18 mouse cellular contexts compared by ENCODE assay signal in genomic region chr15:100058912-100059311, GRCm38 (mm10). TPM values are rescaled to one million over a fixed set of nuclear protein-coding genes. Genes with fewer than 3 reads are reported as not detected.
DNase-seq lines count a peak whose midpoint lies in the region; ATAC-seq and TF ChIP-seq lines count a peak whose summit lies in the region.
"Had no signal": no experiment of that assay in that cellular context is flagged by ENCODE, and none has a peak within 500 bp of the region (broad histone marks: within the 10 kb centered on the region; RNA-seq: fewer than 3 reads in every experiment).

No protein-coding gene starts in this region.

- WGBS in forebrain, postnatal 0 days: 74% methylated on average over 11 of the region's 11 CpGs
- WGBS in forebrain, embryonic 12.5 days: 87% methylated on average over 11 of the region's 11 CpGs
- WGBS in kidney, embryonic 14.5 days: 46% methylated on average over 11 of the region's 11 CpGs
- WGBS in kidney, embryonic 15.5 days: 52% methylated on average over 11 of the region's 11 CpGs
- 75% methylated on average over 11 of the region's 11 CpGs for WGBS in liver, embryonic 16.5 days (ENCODE audit: insufficient replicate concordance)
- 71% methylated on average over 11 of the region's 11 CpGs for WGBS in liver, embryonic 11.5 days

- no peak overlapping the region for H3K9ac ChIP-seq in forebrain, postnatal 0 days
- H3K9ac ChIP-seq in forebrain, embryonic 12.5 days: no peak overlapping the region
- peak overlapping the region; percentile 34; the same call in 1 of the 2 replicates for H3K9ac ChIP-seq in kidney, embryonic 14.5 days (ENCODE audit: low read depth, low read length)
- no peak overlapping the region for H3K9ac ChIP-seq in kidney, embryonic 15.5 days
- H3K9ac ChIP-seq in liver, embryonic 16.5 days (ENCODE audit: low read depth, low read length): no peak overlapping the region
- H3K9ac ChIP-seq in liver, embryonic 11.5 days (ENCODE audit: low read depth, low read length): no peak overlapping the region
- H3K9ac ChIP-seq: embryonic facial prominence, embryonic 15.5 days; hindbrain, embryonic 15.5 days had no signal

- ATAC-seq in forebrain, postnatal 0 days: no peak
- ATAC-seq in forebrain, embryonic 12.5 days (ENCODE audit: low FRiP score): no peak
- no peak for ATAC-seq in kidney, embryonic 14.5 days (ENCODE audit: low FRiP score, low TSS enrichment)
- ATAC-seq in kidney, embryonic 15.5 days (replicated peaks; ENCODE audit: low FRiP score): no peak
- no peak for ATAC-seq in liver, embryonic 16.5 days (ENCODE audit: low read depth)
- no peak for ATAC-seq in liver, embryonic 11.5 days (replicated peaks; ENCODE audit: low FRiP score)
- ATAC-seq in activated CD4-positive, CD25-positive, alpha-beta regulatory T cell, adult 4 months: no peak
- ATAC-seq: forebrain, embryonic 16.5 days had no signal

- H3K4me3 ChIP-seq in forebrain, postnatal 0 days (ENCODE audit: low read depth, low read length): no peak overlapping the region
- no peak overlapping the region for H3K4me3 ChIP-seq in forebrain, embryonic 12.5 days (replicated peaks)
- no peak overlapping the region for H3K4me3 ChIP-seq in kidney, embryonic 14.5 days (ENCODE audit: low read length)
- no peak overlapping the region for H3K4me3 ChIP-seq in kidney, embryonic 15.5 days (replicated peaks)
- H3K4me3 ChIP-seq in liver, embryonic 16.5 days (ENCODE audit: low read depth, low read length): no peak overlapping the region
- no peak overlapping the region for H3K4me3 ChIP-seq in liver, embryonic 11.5 days (ENCODE audit: low read depth, low read length)
- H3K4me3 ChIP-seq: embryonic facial prominence, embryonic 15.5 days; erythroblast, embryonic 14.5 days; heart, adult 2 months; hindbrain, embryonic 15.5 days had no signal

- H3K27me3 ChIP-seq in forebrain, postnatal 0 days (ENCODE audit: insufficient read depth, low read length): no peaks in the 10 kb centered on the region
- no peaks in the 10 kb centered on the region for H3K27me3 ChIP-seq in forebrain, embryonic 12.5 days
- H3K27me3 ChIP-seq in kidney, embryonic 14.5 days (ENCODE audit: control insufficient read depth, insufficient read depth, low read length): no peaks in the 10 kb centered on the region
- no peaks in the 10 kb centered on the region for H3K27me3 ChIP-seq in kidney, embryonic 15.5 days
- H3K27me3 ChIP-seq in liver, embryonic 16.5 days (ENCODE audit: control insufficient read depth, insufficient read depth, low read depth, low read length): no peaks in the 10 kb centered on the region
- no peaks in the 10 kb centered on the region for H3K27me3 ChIP-seq in liver, embryonic 11.5 days (replicated peaks; ENCODE audit: control insufficient read depth, insufficient read depth, low read length)
- H3K27me3 ChIP-seq: embryonic facial prominence, embryonic 15.5 days; hindbrain, embryonic 15.5 days had no signal

- H3K4me1 ChIP-seq in forebrain, postnatal 0 days (ENCODE audit: insufficient read depth): no peaks in the 10 kb centered on the region
- peaks cover 8% of the 10 kb centered on the region for H3K4me1 ChIP-seq in forebrain, embryonic 12.5 days
- peaks cover 5% of the 10 kb centered on the region for H3K4me1 ChIP-seq in kidney, embryonic 14.5 days (ENCODE audit: control insufficient read depth, insufficient read depth, low read length)
- H3K4me1 ChIP-seq in kidney, embryonic 15.5 days: peaks cover 20% of the 10 kb centered on the region
- peaks cover 24% of the 10 kb centered on the region for H3K4me1 ChIP-seq in liver, embryonic 16.5 days (ENCODE audit: control insufficient read depth, low read depth, low read length)
- H3K4me1 ChIP-seq in liver, embryonic 11.5 days (replicated peaks; ENCODE audit: control insufficient read depth, insufficient read depth, low read length): peaks cover 19% of the 10 kb centered on the region
- H3K4me1 ChIP-seq: embryonic facial prominence, embryonic 15.5 days had no signal

- H3K27ac ChIP-seq in forebrain, postnatal 0 days (ENCODE audit: low read depth, low read length): 0 out of 2 replicates have a peak overlapping the region, but pooled peaks have one; percentile 15
- no peak overlapping the region for H3K27ac ChIP-seq in forebrain, embryonic 12.5 days
- no peak overlapping the region for H3K27ac ChIP-seq in kidney, embryonic 14.5 days (ENCODE audit: low read depth, low read length)
- H3K27ac ChIP-seq in kidney, embryonic 15.5 days: no peak overlapping the region
- H3K27ac ChIP-seq in liver, embryonic 16.5 days (ENCODE audit: low read length): 0 out of 2 replicates have a peak overlapping the region, but pooled peaks have one; percentile 24
- H3K27ac ChIP-seq in liver, embryonic 11.5 days (ENCODE audit: low read depth, low read length): no peak overlapping the region
- H3K27ac ChIP-seq: embryonic facial prominence, embryonic 15.5 days; heart, adult 2 months; hindbrain, embryonic 15.5 days had no signal

- H3K4me2 ChIP-seq in forebrain, postnatal 0 days (ENCODE audit: low read depth): no peak overlapping the region
- H3K4me2 ChIP-seq in forebrain, embryonic 12.5 days: no peak overlapping the region
- no peak overlapping the region for H3K4me2 ChIP-seq in kidney, embryonic 14.5 days (replicated peaks; ENCODE audit: low read depth, low read length)
- no peak overlapping the region for H3K4me2 ChIP-seq in kidney, embryonic 15.5 days
- no peak overlapping the region for H3K4me2 ChIP-seq in liver, embryonic 16.5 days (ENCODE audit: low read depth, low read length)
- no peak overlapping the region for H3K4me2 ChIP-seq in liver, embryonic 11.5 days
- H3K4me2 ChIP-seq: embryonic facial prominence, embryonic 15.5 days; hindbrain, embryonic 15.5 days had no signal

- TF ChIP-seq CTCF in forebrain, postnatal 0 days (IDR thresholded peaks at IDR 0.05; ENCODE audit: low read depth): no peak

- H3K9me3 ChIP-seq in forebrain, postnatal 0 days (ENCODE audit: low read length): no peaks in the 10 kb centered on the region
- no peaks in the 10 kb centered on the region for H3K9me3 ChIP-seq in forebrain, embryonic 12.5 days
- no peaks in the 10 kb centered on the region for H3K9me3 ChIP-seq in kidney, embryonic 14.5 days (ENCODE audit: control insufficient read depth, low read length)
- H3K9me3 ChIP-seq in kidney, embryonic 15.5 days (replicated peaks): no peaks in the 10 kb centered on the region
- H3K9me3 ChIP-seq in liver, embryonic 16.5 days (replicated peaks; ENCODE audit: control insufficient read depth, low read length): no peaks in the 10 kb centered on the region
- H3K9me3 ChIP-seq in liver, embryonic 11.5 days (ENCODE audit: control insufficient read depth, low read length): no peaks in the 10 kb centered on the region
- H3K9me3 ChIP-seq: embryonic facial prominence, embryonic 15.5 days; hindbrain, embryonic 15.5 days had no signal

- DNase-seq in forebrain, postnatal 0 days: no peak
- DNase-seq in liver, embryonic 11.5 days (ENCODE audit: low spot score): no peak
- DNase-seq: adrenal gland, adult 8-10 months; adrenal gland, postnatal 36 days; cerebellum, adult 2 months; cerebellum, postnatal 10 days; gastrocnemius, postnatal 14 days; heart, adult 2 months; heart, postnatal 14 days had no signal

- H3K36me3 ChIP-seq in forebrain, postnatal 0 days (ENCODE audit: insufficient read depth): no peaks in the 10 kb centered on the region
- no peaks in the 10 kb centered on the region for H3K36me3 ChIP-seq in forebrain, embryonic 12.5 days (replicated peaks)
- no peaks in the 10 kb centered on the region for H3K36me3 ChIP-seq in kidney, embryonic 14.5 days (ENCODE audit: control insufficient read depth, insufficient read depth, low read length)
- H3K36me3 ChIP-seq in kidney, embryonic 15.5 days: no peaks in the 10 kb centered on the region; the same call in 1 of the 2 replicates
- H3K36me3 ChIP-seq in liver, embryonic 16.5 days (ENCODE audit: control insufficient read depth, insufficient read depth): no peaks in the 10 kb centered on the region
- H3K36me3 ChIP-seq in liver, embryonic 11.5 days (ENCODE audit: control insufficient read depth, insufficient read depth, low read length): no peaks in the 10 kb centered on the region
- H3K36me3 ChIP-seq: embryonic facial prominence, embryonic 15.5 days; hindbrain, embryonic 15.5 days had no signal

RNA-seq across cellular contexts. Expression of gene Dip2b, which starts 20.4 kb away (rescaled TPM):
- total RNA-seq in forebrain, postnatal 0 days (2014; rRNA removed): 29.3 and 40.6 TPM in 2 replicates
- 4.7 and 8.3 TPM in 2 replicates for polyA plus RNA-seq in forebrain, postnatal 0 days (2015; fragmentation: Nextera tagmentation; extraction: Ambion mirVana)
- polyA plus RNA-seq in forebrain, embryonic 12.5 days (2016; fragmentation: Nextera tagmentation; extraction: Ambion mirVana): 25.8 and 27.3 TPM in 2 replicates
- 15.2 and 20.7 TPM in 2 replicates for polyA plus RNA-seq in kidney, embryonic 14.5 days (2014; fragmentation: Nextera tagmentation; extraction: Ambion mirVana)
- polyA plus RNA-seq in kidney, embryonic 15.5 days (2015; fragmentation: Nextera tagmentation; extraction: Ambion mirVana): 10.4 and 11.6 TPM in 2 replicates
- polyA plus RNA-seq in liver, embryonic 16.5 days (2015; fragmentation: Nextera tagmentation; extraction: Ambion mirVana): 2.4 and 3.0 TPM in 2 replicates
- 10.0 and 10.4 TPM in 2 replicates for polyA plus RNA-seq in liver, embryonic 11.5 days (2014; fragmentation: Nextera tagmentation; extraction: Ambion mirVana)
- polyA plus RNA-seq in activated CD4-positive, CD25-positive, alpha-beta regulatory T cell, adult 4 months (2017; shearing (Covaris generic)): 10 to 100 TPM; 16.8 to 18.2 TPM

Comparison
In these comparisons a context has a peak if more than half of its experiments do, and no peak if none do; other contexts are left out.
1. H3K27ac ChIP-seq: peak in forebrain, postnatal 0 days (single experiment) and liver, embryonic 16.5 days (single experiment); none in forebrain, embryonic 12.5 days (single experiment), kidney, embryonic 14.5 days (single experiment), kidney, embryonic 15.5 days (single experiment) and liver, embryonic 11.5 days (single experiment).